Mouse (Mus musculus): ENCODE results near the gene Klf2.

The Klf2 gene

DNA sequence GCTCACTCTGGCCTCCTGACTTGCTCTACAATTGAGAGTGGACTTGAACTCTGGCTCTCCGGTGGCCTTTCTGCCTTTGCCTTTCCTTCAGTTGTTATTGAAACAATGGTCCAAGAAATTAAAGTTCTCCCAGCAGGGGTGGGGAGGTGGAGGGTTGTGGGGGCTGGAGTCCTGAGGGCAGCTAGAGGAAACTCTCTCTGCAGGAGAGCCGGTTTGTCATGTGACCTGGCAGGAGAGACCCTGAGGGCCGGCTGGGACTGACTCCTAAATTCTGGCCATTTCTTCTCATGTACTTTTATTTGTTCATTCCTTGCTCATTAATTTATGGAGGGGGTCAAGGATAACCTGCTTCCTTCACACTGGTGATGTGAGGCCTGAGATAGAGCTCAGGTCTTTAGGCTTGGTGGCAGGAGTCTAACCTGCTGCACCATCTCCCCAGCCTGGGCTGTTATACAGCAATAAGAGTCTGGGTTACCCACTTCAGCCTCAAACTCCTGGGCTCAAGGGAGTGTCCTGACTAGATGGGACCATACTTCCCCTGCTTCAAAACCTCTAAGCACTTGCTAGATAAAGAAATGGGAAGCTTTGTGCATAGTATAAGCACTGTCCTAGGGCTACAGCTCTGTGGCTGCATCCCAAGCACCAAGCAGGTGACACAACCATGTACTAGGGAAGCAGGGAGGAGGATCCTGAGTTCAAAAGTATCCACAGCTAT is 14.8 kb downstream of the Klf2 start:
- no peak for DNase-seq (ENCODE audit: low spot score in 2 of 2)

GRCm38 (mm10) chr8:72334144-72334641 is 15.4 kb downstream of the Klf2 start:
- DNase-seq (ENCODE audit: low spot score in 2 of 2): no peak

DNA sequence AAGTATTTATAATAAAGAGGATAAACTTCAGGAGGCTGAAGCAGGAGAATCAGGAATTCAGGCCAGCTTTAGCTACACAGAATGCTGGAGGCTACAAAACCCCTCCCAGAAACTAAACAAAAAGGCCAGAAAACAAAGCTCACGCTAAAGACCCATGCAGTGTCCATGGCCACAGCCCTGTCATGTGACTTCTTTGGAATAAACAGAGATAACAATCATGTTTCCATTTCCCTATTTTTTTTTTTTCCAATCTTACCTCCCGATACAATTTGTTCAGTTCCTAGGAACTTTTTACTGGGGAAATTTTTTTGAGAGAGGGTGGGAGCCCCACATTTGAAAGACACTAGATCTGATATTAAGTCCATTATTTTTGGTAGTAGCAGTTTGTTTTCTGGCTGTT is 17.4 kb downstream of the Klf2 start:
- no peak for DNase-seq (ENCODE audit: low spot score in 2 of 2)

DNA sequence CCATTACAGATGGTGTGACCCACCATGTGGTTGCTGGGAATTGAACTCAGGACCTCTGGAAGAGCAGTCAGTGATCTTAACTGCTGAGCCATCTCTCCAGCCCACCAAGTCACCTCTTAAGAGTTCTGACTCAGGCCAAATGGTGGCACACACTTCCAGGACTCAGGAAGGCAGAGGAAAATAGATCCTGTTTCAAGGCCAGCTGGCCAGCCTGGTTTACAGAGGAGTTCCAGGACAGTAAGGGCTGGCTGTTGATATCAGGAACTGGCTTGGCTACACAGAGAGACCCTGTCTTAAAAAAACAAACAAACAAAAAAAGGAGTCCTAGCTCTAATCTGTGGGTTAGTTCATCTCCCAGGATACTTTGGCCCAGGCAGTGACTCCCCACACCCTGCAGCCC is 18.2 kb downstream of the Klf2 start:
- no peak for DNase-seq (ENCODE audit: low spot score in 2 of 2)

GRCm38 (mm10) chr8:72342556-72343300 is 23.9 kb downstream of the Klf2 start:
- DNase-seq (ENCODE audit: low spot score in 2 of 2): no peak

- DNase-seq (ENCODE audit: low spot score in 2 of 2): peak; percentile 76
These were observed 24.9 kb downstream of the Klf2 start for GRCm38 (mm10) chr8:72343725-72344124.

DNA sequence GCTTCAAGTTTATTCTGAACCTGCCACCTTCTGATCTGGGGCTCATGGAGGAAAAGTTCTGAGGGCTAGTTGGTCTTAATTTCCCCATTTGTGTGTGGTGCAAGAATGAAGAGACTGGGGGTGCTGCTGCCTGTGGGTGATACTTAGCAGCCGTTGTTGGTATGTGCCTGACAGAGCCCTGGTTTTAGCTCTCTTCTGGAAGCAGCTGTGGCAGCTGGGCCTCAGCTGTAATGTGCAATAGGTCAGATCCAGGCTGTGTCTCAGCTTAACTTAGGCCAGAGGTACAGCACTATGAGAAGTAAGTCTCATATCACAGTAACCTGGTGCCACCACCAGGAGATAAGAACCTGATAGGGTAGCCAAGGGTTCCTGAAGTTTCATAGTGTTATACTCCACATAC is 28.7 kb downstream of the Klf2 start:
- DNase-seq (ENCODE audit: low spot score in 2 of 2): no peak

DNA sequence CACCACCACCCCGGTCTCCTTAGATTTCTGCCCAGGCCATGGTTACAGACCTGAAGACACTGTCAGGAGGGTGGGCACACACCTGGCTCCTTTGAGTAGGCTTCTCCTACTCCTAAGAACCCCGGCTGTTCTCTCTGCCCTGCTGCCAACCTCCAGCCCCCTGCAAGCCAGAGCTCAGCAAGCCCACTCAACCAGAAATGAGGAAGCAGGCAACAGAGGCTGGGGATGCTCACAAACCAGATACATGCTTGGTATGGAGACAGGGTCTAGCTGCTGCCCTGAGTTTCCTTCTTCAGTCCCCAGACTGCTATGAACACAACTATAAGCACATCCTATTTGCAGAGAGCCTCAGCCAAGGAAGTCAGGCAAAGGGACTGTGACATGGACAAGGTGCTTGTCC is 29.3 kb downstream of the Klf2 start:
- peak in 1 of 2 experiments; percentile 38 for DNase-seq (ENCODE audit: low spot score in 2 of 2)

- no peak for DNase-seq (ENCODE audit: low spot score in 2 of 2)
These were observed 30.1 kb downstream of the Klf2 start for GRCm38 (mm10) chr8:72348956-72349355.

GRCm38 (mm10) chr8:72349838-72350237 is 31.0 kb downstream of the Klf2 start:
- peak; percentile 22 to 30 for DNase-seq (ENCODE audit: low spot score in 2 of 2)

GRCm38 (mm10) chr8:72350727-72351126 is 31.9 kb downstream of the Klf2 start:
- DNase-seq (ENCODE audit: low spot score in 2 of 2): peak; percentile 83 to 84

GRCm38 (mm10) chr8:72351405-72352005 is 32.7 kb downstream of the Klf2 start:
- peak; percentile 56 to 64 for DNase-seq (ENCODE audit: low spot score in 2 of 2)

- DNase-seq (ENCODE audit: low spot score in 2 of 2): peak in 1 of 2 experiments; percentile 22
These were observed 34.3 kb downstream of the Klf2 start for GRCm38 (mm10) chr8:72352951-72353699.

DNA sequence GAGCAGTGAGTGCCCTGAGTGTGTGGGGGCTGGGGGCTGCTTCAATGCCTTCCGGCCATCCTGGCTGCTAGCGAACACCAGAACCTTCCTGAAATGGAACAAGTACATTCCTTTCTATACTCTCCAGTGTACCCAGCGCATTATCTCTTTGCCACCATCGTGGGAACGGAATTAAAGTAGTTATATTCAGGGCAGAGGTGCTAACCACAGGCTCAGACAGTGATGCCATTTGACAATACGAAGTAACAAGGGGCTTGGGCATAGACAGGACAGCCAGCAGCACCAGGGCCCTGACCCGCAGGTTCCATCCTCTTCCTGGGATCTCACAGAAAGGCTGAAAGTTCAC is 34.8 kb downstream of the Klf2 start:
- peak; percentile 64 to 80 for DNase-seq (ENCODE audit: low spot score in 2 of 2)

DNA sequence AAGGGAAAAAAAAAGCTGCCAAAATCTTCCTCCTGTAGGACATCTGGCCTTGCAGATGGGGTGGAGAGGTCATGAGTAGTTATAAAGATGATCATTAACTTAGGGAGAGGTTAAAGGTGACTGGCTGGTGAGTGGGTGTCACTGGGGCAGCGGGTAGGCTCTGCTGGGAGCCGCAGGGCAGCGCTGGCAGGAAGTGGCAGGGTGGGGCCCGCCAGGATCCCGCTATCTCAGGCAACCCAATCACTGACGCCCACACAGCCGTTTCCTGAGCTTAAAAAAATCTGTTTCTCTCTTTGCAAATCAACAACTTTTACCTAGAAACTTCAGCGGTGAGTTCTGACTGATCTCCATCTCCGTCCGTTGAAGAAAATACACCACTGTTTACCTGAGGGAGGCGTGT is 35.4 kb downstream of the Klf2 start:
- peak; percentile 85 to 90 for DNase-seq (ENCODE audit: low spot score in 2 of 2)

DNA sequence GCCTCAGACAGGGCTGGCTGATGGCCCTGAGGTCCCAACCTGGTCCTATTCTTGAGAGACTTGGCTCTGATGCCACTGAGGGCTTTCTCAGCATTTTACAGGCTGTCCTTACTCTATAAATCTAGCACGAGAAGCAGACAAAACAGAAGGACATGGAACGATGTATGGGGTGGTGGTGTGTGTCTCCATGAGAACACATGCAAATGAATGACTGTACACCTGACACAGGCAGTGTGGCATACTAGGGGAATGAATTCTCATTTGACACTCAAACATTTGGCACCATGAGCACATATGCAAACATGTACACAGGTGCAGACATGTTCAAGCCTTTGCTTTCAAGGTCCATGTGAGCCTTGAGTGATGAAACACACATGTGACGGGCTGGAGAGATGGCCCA is 37.8 kb downstream of the Klf2 start:
- DNase-seq (ENCODE audit: low spot score in 2 of 2): no peak

GRCm38 (mm10) chr8:72360162-72360561 is 41.3 kb downstream of the Klf2 start:
- peak; percentile 52 for DNase-seq (ENCODE audit: low spot score in 2 of 2)

DNA sequence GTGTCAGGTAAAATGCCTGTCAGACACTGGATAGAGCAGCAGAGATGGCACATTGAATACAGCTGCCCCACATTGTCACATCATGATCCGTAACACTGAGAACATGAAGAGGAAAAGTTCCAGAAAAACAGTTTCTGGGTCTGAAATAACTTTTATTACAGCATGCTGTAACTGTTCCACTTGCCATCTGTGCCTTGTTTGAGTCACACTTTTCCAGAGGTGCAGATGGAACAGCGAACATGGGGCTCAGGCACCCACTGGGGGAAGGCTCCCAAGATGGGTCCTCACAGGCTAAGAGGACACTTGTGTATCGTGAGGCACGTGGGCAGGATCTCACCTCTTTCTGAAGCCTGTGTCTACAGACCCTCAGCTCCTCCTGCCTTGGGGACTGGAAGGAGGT is 43.9 kb downstream of the Klf2 start:
- no peak for DNase-seq (ENCODE audit: low spot score in 2 of 2)

DNA sequence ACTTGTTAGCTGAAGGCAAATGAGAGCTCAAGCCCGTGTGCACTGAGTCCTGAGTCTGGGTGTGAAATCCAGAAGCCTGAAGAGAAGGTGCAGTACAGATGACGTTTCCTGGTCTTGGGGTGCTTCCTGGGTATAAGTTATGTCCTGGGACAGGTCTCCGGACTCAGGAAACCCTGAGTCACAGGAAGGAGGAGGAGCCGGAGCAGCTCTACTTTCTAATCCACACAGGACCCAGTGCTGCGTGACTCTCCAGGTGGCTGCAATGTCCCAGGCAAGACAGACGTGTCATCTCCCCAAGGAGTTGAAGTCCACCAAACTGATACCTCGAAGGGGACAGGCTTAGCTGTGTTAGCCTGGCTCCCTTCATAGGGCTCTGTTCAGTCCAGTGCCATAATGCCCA is 44.6 kb downstream of the Klf2 start:
- DNase-seq (ENCODE audit: low spot score in 2 of 2): no peak

GRCm38 (mm10) chr8:72365016-72365415 is 46.2 kb downstream of the Klf2 start:
- peak in 1 of 2 experiments; percentile 43 for DNase-seq (ENCODE audit: low spot score in 2 of 2)

DNA sequence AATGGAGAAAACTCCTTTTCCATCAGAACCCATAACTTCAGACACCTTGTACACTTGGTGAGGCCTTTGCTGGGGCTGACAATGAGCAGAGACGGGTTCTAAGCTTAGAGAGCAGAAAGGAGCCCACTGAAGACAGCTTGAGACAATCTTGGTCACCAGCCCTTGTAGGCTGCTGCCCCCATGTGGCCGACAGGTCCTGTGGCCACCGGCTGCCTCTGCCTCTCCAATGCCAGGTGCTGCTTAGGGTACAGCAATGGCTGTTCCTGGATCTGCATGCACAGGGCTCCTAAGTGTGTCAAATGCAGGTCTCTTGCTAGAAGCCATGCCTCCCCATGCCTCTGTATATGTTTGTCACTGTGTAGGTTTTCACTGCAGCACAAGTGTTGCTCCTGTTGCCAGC is 47.0 kb downstream of the Klf2 start:
- DNase-seq (ENCODE audit: low spot score in 2 of 2): peak; percentile 78 to 88

- no peak for DNase-seq (ENCODE audit: low spot score in 2 of 2)
These were observed 47.6 kb downstream of the Klf2 start for GRCm38 (mm10) chr8:72366435-72366834.
